Mouse (Mus musculus) cerebellum, adult 2 months (tissue): ENCODE data around the gene Tbc1d22a.

Experiments used
- CTCF ChIP-seq: fragments of 200-500 bp; IDR thresholded peaks from 2 replicates; pipeline ENCODE4 v1.5.1; 2011; ENCODE audit warnings: low read depth, mild to moderate bottlenecking, control low read depth, low read length, moderate library complexity, borderline replicate concordance; ENCODE audit not compliant: insufficient read depth
- POLR2A ChIP-seq: fragments of 200-500 bp; IDR thresholded peaks from 2 replicates; pipeline ENCODE4 v1.6.1; 2011; ENCODE audit warnings: low read length, control low read depth, borderline replicate concordance; ENCODE audit not compliant: insufficient read depth

DNA sequence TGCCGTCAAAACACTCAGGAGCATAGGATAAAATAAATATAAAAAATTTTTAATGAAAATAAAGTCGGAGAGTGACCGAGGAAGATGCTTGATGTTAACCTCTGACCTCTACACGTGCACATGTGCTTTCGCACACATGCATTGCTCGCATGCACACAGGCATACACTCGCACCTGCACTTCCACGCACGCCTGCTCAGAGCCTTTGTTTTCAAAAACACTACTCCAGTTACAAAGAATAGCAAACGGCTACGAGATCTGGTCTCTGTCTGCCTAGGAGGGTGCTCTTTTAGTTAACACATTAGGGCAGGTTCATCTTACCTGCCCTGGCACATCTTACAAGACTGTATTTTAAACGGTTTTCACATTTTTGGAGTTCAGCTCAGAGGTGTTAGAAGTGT, 42.9 kb upstream of the Tbc1d22a start:
- TF ChIP-seq CTCF (no peak), POLR2A (no peak)
